Mouse (Mus musculus): ENCODE results near the gene Dtd1.

- TF ChIP-seq CTCF (IDR thresholded peaks at IDR 0.05 in 2 of 3, conservative IDR thresholded peaks at IDR 0.05 in 1 of 3; ENCODE audit: control insufficient read depth in 1 of 3, insufficient read depth in 1 of 3, low read depth in 2 of 3, low read length in 3 of 3, poor library complexity in 1 of 3, severe bottlenecking in 1 of 3) (no peak), TAL1 (IDR thresholded peaks at IDR 0.05; ENCODE audit: low read length) (no peak), POLR2A (IDR thresholded peaks at IDR 0.05; ENCODE audit: control insufficient read depth in 1 of 2, insufficient read depth in 1 of 2, low read depth in 1 of 2, low read length in 2 of 2, poor library complexity in 1 of 2) (no peak), EP300 (IDR thresholded peaks at IDR 0.05; ENCODE audit: low read depth in 1 of 2, low read length in 2 of 2) (no peak), MYC (IDR thresholded peaks at IDR 0.05; ENCODE audit: low read depth, low read length) (no peak), UBTF (IDR thresholded peaks at IDR 0.05; ENCODE audit: borderline replicate concordance, insufficient read depth, low read depth, low read length) (no peak), BHLHE40 (IDR thresholded peaks at IDR 0.05; ENCODE audit: borderline replicate concordance, low read depth, low read length) (no peak), JUND (IDR thresholded peaks at IDR 0.05; ENCODE audit: low read depth, low read length) (no peak), POLR2AphosphoS2 (IDR thresholded peaks at IDR 0.05; ENCODE audit: low read length) (no peak), HCFC1 (IDR thresholded peaks at IDR 0.05; ENCODE audit: low read depth, low read length) (no peak), CHD2 (IDR thresholded peaks at IDR 0.05; ENCODE audit: low read length) (no peak), ELF1 (IDR thresholded peaks at IDR 0.05; ENCODE audit: low read depth, low read length) (no peak)
These were observed 21.8 kb downstream of the Dtd1 start for GRCm38 (mm10) chr2:144621491-144621890.

Measured in MEL (cell line).